13 mouse cellular contexts compared by ENCODE assay signal in genomic region chr4:133063799-133064198, GRCm38 (mm10). TPM values are rescaled to one million over a fixed set of nuclear protein-coding genes. Genes with fewer than 3 reads are reported as not detected.
DNase-seq lines count a peak whose midpoint lies in the region; ATAC-seq and TF ChIP-seq lines count a peak whose summit lies in the region.
"Had no signal": no experiment of that assay in that cellular context is flagged by ENCODE, and none has a peak within 500 bp of the region (broad histone marks: within the 10 kb centered on the region; RNA-seq: fewer than 3 reads in every experiment).

No protein-coding gene starts in this region.

- intact Hi-C loops in gastrocnemius, postnatal 14 days (cut with DNase I; ENCODE audit: low total_unique reads): no loop called here

- 0 out of 2 replicates have a peak, but pooled peaks have one; percentile 18 for ATAC-seq in heart, postnatal 0 days (ENCODE audit: insufficient read depth, low read depth)
- ATAC-seq in kidney, postnatal 0 days (replicated peaks; ENCODE audit: low FRiP score, low read depth): peak; percentile 54
- ATAC-seq in forebrain, embryonic 15.5 days (replicated peaks): no peak
- ATAC-seq: forebrain, embryonic 16.5 days had no signal

- no peak overlapping the region; the same call in 1 of the 2 replicates for H3K9ac ChIP-seq in heart, postnatal 0 days (replicated peaks; ENCODE audit: low read depth, low read length)
- no peak overlapping the region for H3K9ac ChIP-seq in kidney, postnatal 0 days (ENCODE audit: low read depth, low read length)
- H3K9ac ChIP-seq in forebrain, embryonic 15.5 days (replicated peaks): no peak overlapping the region
- H3K9ac ChIP-seq: embryonic facial prominence, embryonic 13.5 days; liver, embryonic 14.5 days had no signal

- H3K4me2 ChIP-seq in heart, postnatal 0 days (ENCODE audit: low read depth, low read length): no peak overlapping the region
- no peak overlapping the region for H3K4me2 ChIP-seq in kidney, postnatal 0 days (ENCODE audit: low read length)
- no peak overlapping the region for H3K4me2 ChIP-seq in forebrain, embryonic 15.5 days (replicated peaks)
- H3K4me2 ChIP-seq: embryonic facial prominence, embryonic 13.5 days had no signal

- DNase-seq in gastrocnemius, postnatal 25 days: peak; percentile 76
- no peak for DNase-seq in gastrocnemius, postnatal 14 days
- no peak for DNase-seq in heart, postnatal 0 days (ENCODE audit: low spot score)
- DNase-seq in kidney, postnatal 0 days (ENCODE audit: low spot score): no peak
- no peak for DNase-seq in thymus, postnatal 0 days (ENCODE audit: low spot score)
- no peak for DNase-seq in right cerebral cortex, postnatal 36 days (ENCODE audit: low spot score in 2 of 2)
- DNase-seq: cerebellum, adult 9-11 months had no signal

- H3K27ac ChIP-seq in heart, postnatal 0 days (ENCODE audit: low read depth): peak overlapping the region; percentile 43; the same call in 1 of the 2 replicates
- H3K27ac ChIP-seq in kidney, postnatal 0 days: peak overlapping the region; percentile 13; the same call in 1 of the 2 replicates
- peak overlapping the region; percentile 30; the same call in 1 of the 2 replicates for H3K27ac ChIP-seq in small intestine, adult 2 months (ENCODE audit: insufficient read depth, low read depth, low read length)
- H3K27ac ChIP-seq in forebrain, embryonic 15.5 days (replicated peaks): no peak overlapping the region
- H3K27ac ChIP-seq: embryonic facial prominence, embryonic 13.5 days; liver, embryonic 14.5 days had no signal

- peaks cover 7% of the 10 kb centered on the region for H3K4me1 ChIP-seq in heart, postnatal 0 days (ENCODE audit: control insufficient read depth, insufficient read depth)
- H3K4me1 ChIP-seq in kidney, postnatal 0 days (replicated peaks; ENCODE audit: insufficient read depth, low read length): no peaks in the 10 kb centered on the region; the same call in 1 of the 2 replicates
- peaks cover 16% of the 10 kb centered on the region for H3K4me1 ChIP-seq in small intestine, adult 2 months (ENCODE audit: control insufficient read depth, insufficient read depth, insufficient read length, low read length)
- H3K4me1 ChIP-seq in forebrain, embryonic 15.5 days: peaks cover 12% of the 10 kb centered on the region

- no peak overlapping the region for H3K4me3 ChIP-seq in heart, postnatal 0 days (ENCODE audit: low read depth, low read length)
- H3K4me3 ChIP-seq in kidney, postnatal 0 days (replicated peaks; ENCODE audit: low read depth, low read length): no peak overlapping the region
- H3K4me3 ChIP-seq in small intestine, adult 2 months (ENCODE audit: low read depth, low read length): no peak overlapping the region
- no peak overlapping the region for H3K4me3 ChIP-seq in forebrain, embryonic 15.5 days
- H3K4me3 ChIP-seq: embryonic facial prominence, embryonic 13.5 days; megakaryocyte, embryonic 14.5 days had no signal

- H3K36me3 ChIP-seq in heart, postnatal 0 days (replicated peaks; ENCODE audit: control insufficient read depth, insufficient read depth, low read length): peaks cover 72% of the 10 kb centered on the region
- peaks cover 58% of the 10 kb centered on the region for H3K36me3 ChIP-seq in kidney, postnatal 0 days (ENCODE audit: insufficient read depth, low read length)
- peaks cover 63% of the 10 kb centered on the region for H3K36me3 ChIP-seq in small intestine, adult 2 months (ENCODE audit: control insufficient read depth, insufficient read depth, low read length)
- H3K36me3 ChIP-seq in forebrain, embryonic 15.5 days: peaks cover 66% of the 10 kb centered on the region

- WGBS in heart, postnatal 0 days: 44% methylated on average over 13 of the region's 13 CpGs
- 71% methylated on average over 13 of the region's 13 CpGs for WGBS in kidney, postnatal 0 days
- WGBS in small intestine, adult 2 months: 55% methylated on average over 13 of the region's 13 CpGs
- 91% methylated on average over 13 of the region's 13 CpGs for WGBS in forebrain, embryonic 15.5 days

- no peak for TF ChIP-seq EP300 in heart, postnatal 0 days (IDR thresholded peaks at IDR 0.05; ENCODE audit: low read depth)

- no peaks in the 10 kb centered on the region for H3K27me3 ChIP-seq in heart, postnatal 0 days (ENCODE audit: control insufficient read depth, insufficient read depth, low read length)
- H3K27me3 ChIP-seq in kidney, postnatal 0 days (ENCODE audit: insufficient read depth, low read length): no peaks in the 10 kb centered on the region
- H3K27me3 ChIP-seq in small intestine, adult 2 months (ENCODE audit: control insufficient read depth, insufficient read depth, low read length): no peaks in the 10 kb centered on the region
- no peaks in the 10 kb centered on the region for H3K27me3 ChIP-seq in forebrain, embryonic 15.5 days
- H3K27me3 ChIP-seq: embryonic facial prominence, embryonic 13.5 days; megakaryocyte, embryonic 14.5 days had no signal

- TF ChIP-seq CTCF in heart, postnatal 0 days (IDR thresholded peaks at IDR 0.05; ENCODE audit: low read depth): no peak
- no peak for TF ChIP-seq CTCF in kidney, postnatal 0 days (IDR thresholded peaks at IDR 0.05; ENCODE audit: low read depth)
- no peak for TF ChIP-seq CTCF in small intestine, adult 2 months (IDR thresholded peaks at IDR 0.05; ENCODE audit: extremely low read depth, insufficient read length, insufficient replicate concordance, low read depth, low read length)

- no peak for TF ChIP-seq POLR2A in small intestine, adult 2 months (IDR thresholded peaks at IDR 0.05; ENCODE audit: low read depth, low read length)

- H3K9me3 ChIP-seq in heart, postnatal 0 days (replicated peaks; ENCODE audit: control insufficient read depth, low read length): no peaks in the 10 kb centered on the region
- H3K9me3 ChIP-seq in kidney, postnatal 0 days (replicated peaks; ENCODE audit: low read length): no peaks in the 10 kb centered on the region
- H3K9me3 ChIP-seq in forebrain, embryonic 15.5 days: no peaks in the 10 kb centered on the region
- H3K9me3 ChIP-seq: embryonic facial prominence, embryonic 13.5 days; megakaryocyte, embryonic 14.5 days had no signal

RNA-seq across cellular contexts. Expression of gene Ahdc1, which starts 52.7 kb away (rescaled TPM):
- total RNA-seq in gastrocnemius, postnatal 25 days (2021): 10 to 100 TPM; 29.3 to 32.8 TPM
- 10 to 100 TPM; 37.1 to 56.1 TPM for total RNA-seq in gastrocnemius, postnatal 14 days (2021)
- 40.5 and 57.2 TPM in 2 replicates for total RNA-seq in heart, postnatal 0 days (2014; rRNA removed; ENCODE audit: low replicate concordance)
- polyA plus RNA-seq in heart, postnatal 0 days (2015; fragmentation: Nextera tagmentation; extraction: Ambion mirVana): 4.6 and 5.2 TPM in 2 replicates
- polyA plus RNA-seq in kidney, postnatal 0 days (2015; fragmentation: Nextera tagmentation; extraction: Ambion mirVana): 6.4 and 6.7 TPM in 2 replicates
- polyA plus RNA-seq in small intestine, adult 2 months (2012; rRNA removed): 13.8 and 23.7 TPM in 2 replicates
- 5.3 and 8.0 TPM in 2 replicates for polyA plus RNA-seq in thymus, postnatal 0 days (2015; fragmentation: Nextera tagmentation; extraction: Ambion mirVana)
- polyA plus RNA-seq in forebrain, embryonic 15.5 days (2015; fragmentation: Nextera tagmentation; extraction: Ambion mirVana): 14.2 and 17.0 TPM in 2 replicates
